Mouse (Mus musculus): ENCODE measurements around the gene Ehd4.

The Ehd4 gene

DNA sequence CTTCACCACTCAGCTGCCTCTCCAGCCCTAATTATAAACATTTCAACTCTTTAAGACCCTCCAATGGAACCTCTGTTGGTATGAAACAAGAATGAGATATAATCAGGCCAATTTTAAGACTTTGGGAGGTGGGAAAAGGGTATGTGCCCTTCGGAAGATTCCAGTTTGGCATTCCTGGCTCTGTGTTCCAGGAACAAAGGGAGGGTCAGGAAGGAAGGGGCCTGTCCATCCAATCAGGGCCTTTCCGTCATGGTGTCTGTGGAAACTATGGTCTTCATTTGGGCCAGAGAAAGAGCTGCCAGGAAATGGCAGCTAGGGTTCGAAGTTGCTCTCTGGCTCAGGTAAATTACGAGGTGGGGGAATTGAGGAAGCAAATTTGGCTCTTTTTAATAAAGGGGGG is 46.3 kb downstream of the Ehd4 start:
- DNase-seq (ENCODE audit: low spot score in 2 of 2), result no peak

GRCm38 (mm10) chr2:120107446-120107845 is 47.0 kb downstream of the Ehd4 start:
- no peak for DNase-seq (ENCODE audit: low spot score in 2 of 2)

- peak in 1 of 2 experiments; percentile 10 for DNase-seq (ENCODE audit: low spot score in 2 of 2)
These were observed 47.9 kb downstream of the Ehd4 start for GRCm38 (mm10) chr2:120106397-120106973.

DNA sequence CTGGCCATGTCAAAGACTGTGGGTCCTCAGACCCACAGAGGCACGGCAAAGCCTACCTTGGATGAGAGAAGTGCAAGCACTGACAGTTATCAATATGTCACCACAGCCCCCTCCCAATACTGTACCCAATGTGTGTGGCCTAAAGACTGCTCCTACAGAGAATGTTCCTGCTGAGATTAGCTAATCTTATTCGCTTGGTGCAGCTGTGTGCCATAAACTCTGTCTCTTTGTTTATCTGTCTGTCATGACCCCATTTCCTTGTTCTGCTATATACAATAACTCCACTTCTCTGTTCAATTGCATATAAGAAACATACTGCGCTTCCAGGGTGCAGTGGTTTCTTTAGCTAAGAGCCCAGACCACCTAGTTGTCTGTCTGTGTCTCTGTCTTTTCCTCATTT is 48.5 kb downstream of the Ehd4 start:
- DNase-seq (ENCODE audit: low spot score in 2 of 2), result no peak

- DNase-seq (ENCODE audit: low spot score in 2 of 2), result no peak
These were observed 51.5 kb downstream of the Ehd4 start for GRCm38 (mm10) chr2:120102881-120103280.

DNA sequence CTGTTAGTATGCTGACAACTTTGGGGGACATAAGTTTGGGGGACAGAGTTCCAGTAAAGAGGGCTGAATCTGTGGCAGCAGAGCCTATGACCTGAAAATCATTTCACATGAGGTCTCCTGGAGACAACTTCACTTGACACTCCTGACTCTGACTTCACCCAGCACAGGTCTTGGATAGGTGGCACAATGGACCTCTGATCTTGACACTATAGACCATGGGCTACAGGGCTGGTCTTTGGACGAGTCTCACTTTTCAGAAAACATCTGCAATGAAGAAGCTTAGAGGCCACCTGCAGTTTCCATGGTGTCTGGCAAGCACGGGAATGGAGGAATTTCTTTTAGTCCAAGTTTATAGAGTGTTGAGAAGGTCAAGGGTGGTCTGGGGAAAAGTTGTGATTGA is 52.0 kb downstream of the Ehd4 start:
- DNase-seq (ENCODE audit: low spot score in 2 of 2), result no peak

- no peak for DNase-seq (ENCODE audit: low spot score in 2 of 2)
These were observed 52.4 kb downstream of the Ehd4 start for GRCm38 (mm10) chr2:120101961-120102360.

- no peak for DNase-seq (ENCODE audit: low spot score in 2 of 2)
These were observed 54.5 kb downstream of the Ehd4 start for GRCm38 (mm10) chr2:120099886-120100285.

DNA sequence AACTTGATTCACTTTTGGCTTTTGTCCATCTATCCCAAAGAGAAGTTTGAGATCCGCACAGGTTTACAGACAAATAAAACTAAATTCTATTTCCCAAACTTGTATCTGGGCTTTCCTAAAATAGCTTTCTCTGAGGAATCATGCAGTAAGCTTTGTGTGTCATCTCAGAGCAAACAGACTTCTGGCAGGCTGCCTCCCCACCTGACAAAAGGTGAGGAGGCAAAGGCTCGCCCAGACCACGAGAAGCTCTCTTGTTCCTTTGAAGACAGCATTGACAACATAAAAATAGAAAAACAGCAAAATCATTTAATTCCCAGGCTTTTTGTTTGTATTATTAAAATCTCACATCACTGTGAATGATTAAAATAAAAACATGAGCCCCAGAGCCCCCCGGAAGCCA is 55.1 kb downstream of the Ehd4 start:
- no peak for DNase-seq (ENCODE audit: low spot score in 2 of 2)

DNA sequence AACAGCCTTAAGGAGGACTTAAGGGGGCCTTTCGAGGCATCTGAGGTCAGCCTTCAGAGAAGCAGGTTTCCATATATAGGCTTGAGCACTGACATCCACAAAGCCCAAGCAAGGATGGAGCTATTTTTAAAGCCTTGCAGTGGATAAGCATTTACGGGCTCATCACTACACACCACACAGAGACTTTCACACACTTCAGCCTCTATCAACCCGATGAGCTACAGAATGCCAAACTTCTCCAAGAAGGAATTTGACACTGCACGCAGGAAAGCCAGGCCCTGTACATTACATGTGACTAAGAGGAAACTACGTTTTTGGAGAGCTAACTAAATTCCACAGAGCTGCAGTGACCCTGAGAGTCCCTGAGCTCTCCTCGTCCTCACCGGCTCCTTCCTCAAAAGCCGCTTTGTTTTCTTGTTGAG is 55.6 kb downstream of the Ehd4 start:
- DNase-seq (ENCODE audit: low spot score in 2 of 2), result no peak

- DNase-seq (ENCODE audit: low spot score in 2 of 2), result peak in 1 of 2 experiments; percentile 28
These were observed 56.5 kb downstream of the Ehd4 start for GRCm38 (mm10) chr2:120097868-120098267.

DNA sequence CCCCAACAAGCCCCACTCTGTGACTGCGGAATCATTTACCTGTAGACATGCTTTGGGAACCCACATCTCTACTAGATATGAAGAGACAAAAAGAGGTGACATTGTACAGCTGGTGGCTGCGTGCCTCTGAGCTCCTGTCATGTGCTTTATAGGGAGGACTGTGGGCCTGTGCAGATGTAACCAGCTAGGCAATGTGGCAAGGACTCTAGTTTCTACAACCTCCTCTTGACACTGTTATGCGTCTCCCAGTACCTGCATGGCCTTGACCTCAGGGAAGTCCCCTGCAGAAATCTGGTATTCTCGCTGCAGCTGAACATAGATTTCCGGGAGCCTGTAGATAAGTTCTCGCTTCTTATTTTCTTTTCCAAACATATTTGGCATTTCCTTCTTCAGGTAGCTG is 57.7 kb downstream of the Ehd4 start:
- DNase-seq (ENCODE audit: low spot score in 2 of 2), result no peak

- DNase-seq (ENCODE audit: low spot score in 2 of 2), result no peak
These were observed 58.2 kb downstream of the Ehd4 start for GRCm38 (mm10) chr2:120096191-120096590.

DNA sequence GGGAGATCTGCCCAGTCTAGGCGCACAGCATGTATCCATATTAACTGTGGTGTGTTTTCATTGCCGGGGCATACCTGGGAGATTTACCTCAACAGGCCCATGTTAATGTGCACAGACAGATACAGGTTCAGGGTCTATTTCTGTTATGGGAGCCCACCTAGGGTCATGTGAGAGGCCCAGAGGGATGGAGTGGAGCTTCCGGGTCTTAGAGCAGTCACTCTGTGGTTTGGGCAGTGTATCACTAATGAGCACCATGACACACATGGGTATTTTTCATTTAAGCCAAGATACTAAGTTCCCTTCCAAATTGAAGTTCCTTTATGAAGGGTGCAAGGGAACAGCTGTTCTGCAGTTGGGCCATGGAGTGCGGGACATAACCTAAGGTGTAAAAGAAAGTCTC is 59.2 kb downstream of the Ehd4 start:
- DNase-seq (ENCODE audit: low spot score in 2 of 2), result no peak

DNA sequence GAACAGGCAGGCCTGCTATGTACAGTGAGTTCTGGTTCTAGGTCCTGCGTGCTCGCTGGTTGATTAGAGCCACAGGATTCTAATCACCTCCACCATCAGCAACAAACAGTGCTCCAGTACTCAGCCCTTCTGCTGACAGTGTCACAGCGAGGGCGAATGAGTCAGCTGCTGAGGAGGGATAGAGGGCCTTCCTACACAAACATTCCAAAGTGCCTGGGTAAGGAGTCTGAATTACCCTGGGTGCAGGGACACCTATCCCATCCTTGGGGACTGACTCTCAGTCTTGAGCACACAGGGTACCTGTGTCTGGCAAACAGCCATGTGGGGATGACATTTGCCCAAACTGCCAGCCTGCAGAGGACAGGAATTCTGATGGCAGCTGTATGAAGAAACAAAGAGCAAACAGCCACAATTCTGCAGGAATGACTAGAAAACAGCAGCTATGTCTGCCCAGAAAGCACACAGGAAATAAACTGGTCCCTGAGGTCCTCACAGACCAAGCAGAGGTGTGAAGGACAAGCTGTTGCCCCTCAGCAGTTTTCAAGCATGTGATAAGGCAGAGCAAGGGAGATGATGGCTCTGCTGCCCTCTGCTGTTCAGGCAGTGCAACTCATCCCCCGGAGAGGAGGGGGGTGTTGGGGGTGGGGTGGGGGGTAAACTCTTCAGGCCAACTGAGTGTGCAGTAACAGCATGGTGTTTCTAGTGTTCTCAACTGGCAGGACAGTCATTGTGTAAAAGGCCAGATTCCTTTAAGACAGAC is 60.6 kb downstream of the Ehd4 start:
- DNase-seq (ENCODE audit: low spot score in 2 of 2), result peak; percentile 43 to 60

DNA sequence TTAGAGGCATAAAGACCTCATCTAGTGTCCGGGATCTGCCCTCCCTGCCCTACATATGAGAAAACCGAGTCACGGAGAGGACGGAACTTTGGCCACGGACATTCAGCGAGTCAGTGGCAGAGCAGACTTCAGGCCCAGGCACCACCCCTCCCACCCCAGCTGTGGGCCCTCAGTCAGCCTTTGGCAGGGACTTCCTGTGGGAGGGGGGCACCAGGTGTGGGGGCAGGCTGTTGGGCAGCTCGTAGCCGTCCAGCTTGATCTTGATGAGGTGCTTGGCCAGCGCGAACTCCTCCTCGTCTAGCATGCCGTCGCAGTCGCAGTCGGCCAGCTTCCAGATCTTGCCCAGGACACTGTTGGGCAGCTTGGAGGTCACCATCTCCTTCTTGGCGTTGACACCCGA is 63.4 kb downstream of the Ehd4 start:
- no peak for DNase-seq (ENCODE audit: low spot score in 2 of 2)

DNA sequence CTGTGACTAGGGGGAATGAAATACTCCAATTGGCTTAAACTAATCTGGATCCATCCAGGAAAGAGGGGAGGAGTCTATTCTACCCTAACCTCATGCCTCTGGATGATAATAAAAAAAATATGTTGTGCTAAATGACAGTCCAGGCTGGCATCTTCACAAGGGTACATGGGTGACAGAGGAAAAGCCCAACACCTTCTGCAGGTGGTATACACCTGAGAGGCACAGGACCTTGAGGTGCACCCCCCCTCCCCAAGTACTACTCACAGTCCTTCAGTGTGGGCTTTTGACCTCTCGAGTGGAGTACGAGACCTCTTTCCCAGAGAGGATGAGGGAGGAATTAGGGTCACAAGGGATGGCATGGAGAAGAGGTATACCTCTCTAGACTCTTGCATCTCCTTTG is 66.5 kb downstream of the Ehd4 start:
- no peak for DNase-seq (ENCODE audit: low spot score in 2 of 2)

DNA sequence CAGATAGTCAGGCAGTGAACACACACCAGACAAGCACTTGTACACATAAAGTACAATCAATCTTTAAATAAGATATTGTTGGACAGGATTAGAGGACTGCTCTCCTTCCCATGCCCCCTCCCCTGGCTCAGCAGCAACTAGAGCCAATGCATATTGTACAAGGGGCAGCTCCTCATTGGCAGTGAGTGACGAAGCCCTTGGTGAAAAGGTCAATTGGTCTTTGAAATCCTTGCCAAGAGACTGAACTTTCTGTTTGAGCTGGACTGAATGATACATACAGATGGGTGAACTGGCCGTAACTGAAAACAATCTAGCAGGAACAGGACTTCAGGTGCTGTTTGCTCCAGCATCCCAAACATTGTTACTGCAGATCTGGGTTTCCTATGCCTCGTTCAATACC is 67.0 kb downstream of the Ehd4 start:
- no peak for DNase-seq (ENCODE audit: low spot score in 2 of 2)

DNA sequence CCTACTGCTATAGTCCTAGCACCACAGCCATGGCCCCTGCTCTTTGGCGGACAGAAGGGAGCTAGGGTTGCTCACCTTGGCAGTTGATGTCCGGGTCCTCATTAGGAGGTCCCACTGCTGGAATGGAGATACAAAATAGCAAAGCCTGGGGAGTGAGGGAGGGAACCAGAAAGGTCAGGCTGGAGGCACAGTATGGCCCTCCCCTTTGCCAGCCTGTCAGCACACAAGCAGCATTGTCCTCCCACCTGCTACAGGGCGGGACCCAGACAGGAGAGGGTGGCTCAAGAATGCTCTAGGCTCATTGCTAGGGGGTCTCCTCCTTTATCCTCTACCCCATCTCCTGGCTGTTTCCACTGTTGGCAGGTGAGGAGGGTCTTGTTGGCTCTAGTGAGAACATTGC is 68.4 kb downstream of the Ehd4 start:
- DNase-seq (ENCODE audit: low spot score in 2 of 2), result no peak

GRCm38 (mm10) chr2:120084593-120085361 is 69.6 kb downstream of the Ehd4 start:
- no peak for DNase-seq (ENCODE audit: low spot score in 2 of 2)

DNA sequence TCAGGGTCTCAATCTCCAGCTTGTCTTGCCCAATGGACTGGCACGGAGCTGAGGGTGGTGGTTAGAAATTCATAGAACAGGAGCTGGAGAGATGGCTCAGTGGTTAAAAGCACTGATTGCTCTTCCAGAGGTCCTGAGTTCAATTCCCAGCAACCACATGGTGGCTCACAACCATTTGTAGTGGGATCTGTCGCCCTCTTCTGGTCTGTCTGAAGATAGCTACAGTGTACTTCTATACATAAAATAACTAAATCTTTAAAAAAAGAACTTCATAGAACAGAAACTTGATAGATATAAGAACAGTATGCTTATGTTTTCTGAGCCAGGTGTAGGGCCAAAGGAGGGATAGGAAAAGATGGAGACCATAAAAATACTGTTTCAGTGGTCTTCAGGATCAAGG is 72.0 kb downstream of the Ehd4 start:
- no peak for DNase-seq (ENCODE audit: low spot score in 2 of 2)

GRCm38 (mm10) chr2:120076076-120076705 is 78.2 kb downstream of the Ehd4 start:
- DNase-seq (ENCODE audit: low spot score in 2 of 2), result peak in 1 of 2 experiments; percentile 20

All from natural killer cell, adult 2 months (primary cell).